Comparison of ENCODE assay signal across 10 mouse cellular contexts in genomic region chr13:37249581-37250461, GRCm38 (mm10).
DNase-seq lines count a peak whose midpoint lies in the region; TF ChIP-seq lines count a peak whose summit lies in the region.
"Had no signal": no experiment of that assay in that cellular context is flagged by ENCODE, and none has a peak within 500 bp of the region (broad histone marks: within the 10 kb centered on the region; RNA-seq: fewer than 3 reads in every experiment).

No protein-coding gene starts in this region.

- DNase-seq in gastrocnemius, postnatal 10 days, result peak; percentile 11
- DNase-seq in gastrocnemius, postnatal 4 days (ENCODE audit: low spot score in 2 of 2), result no peak
- DNase-seq in testis, postnatal 14 days (ENCODE audit: low spot score), result no peak
- DNase-seq in layer of hippocampus, postnatal 10 days (ENCODE audit: low spot score in 2 of 2), result peak; percentile 25 to 30
- DNase-seq in adrenal gland, postnatal 36 days, result no peak
- DNase-seq in B cell, adult 2 months, result no peak
- DNase-seq in spleen, postnatal 10 days (ENCODE audit: low spot score in 2 of 2), result no peak

- H3K27ac ChIP-seq in testis, adult 2 months (ENCODE audit: control insufficient read depth, insufficient read depth, low read depth, low read length), result peak overlapping the region; percentile 57; the same call in 1 of the 2 replicates
- H3K27ac ChIP-seq: hindbrain, postnatal 0 days; limb, embryonic 13.5 days had no signal

- H3K36me3 ChIP-seq in testis, adult 2 months (ENCODE audit: control insufficient read depth, insufficient read depth, low read length), result no peaks in the 10 kb centered on the region
- H3K36me3 ChIP-seq: limb, embryonic 13.5 days had no signal

- TF ChIP-seq CTCF in testis, adult 2 months (IDR thresholded peaks at IDR 0.05; ENCODE audit: control insufficient read depth, insufficient read depth, insufficient replicate concordance, low read depth, low read length), result no peak

- peak overlapping the region; percentile 29 for H3K4me3 ChIP-seq in testis, adult 2 months (ENCODE audit: control insufficient read depth, low read depth, low read length)
- H3K4me3 ChIP-seq: limb, embryonic 13.5 days had no signal

- TF ChIP-seq POLR2A in testis, adult 2 months (IDR thresholded peaks at IDR 0.05; ENCODE audit: control insufficient read depth, low read depth, low read length), result no peak

- H3K4me1 ChIP-seq in testis, adult 2 months (ENCODE audit: control insufficient read depth, insufficient read depth, low read length), result peaks cover 5% of the 10 kb centered on the region

- H3K27me3 ChIP-seq in testis, adult 2 months (ENCODE audit: control insufficient read depth, insufficient read depth, low read length), result no peaks in the 10 kb centered on the region
- H3K27me3 ChIP-seq: limb, embryonic 13.5 days had no signal

Comparison
In these comparisons a context has a peak if more than half of its experiments do, and no peak if none do; other contexts are left out.
1. DNase-seq: peak in gastrocnemius, postnatal 10 days (single experiment) and layer of hippocampus, postnatal 10 days (2 of 2); none in gastrocnemius, postnatal 4 days (0 of 2), testis, postnatal 14 days (single experiment), adrenal gland, postnatal 36 days (0 of 2), B cell, adult 2 months (0 of 2) and spleen, postnatal 10 days (0 of 2).